Mouse (Mus musculus) limb, embryonic 14.5 days (tissue): ENCODE data around the gene Gm26558. TPM values are rescaled to one million over a fixed set of nuclear protein-coding genes. Genes with fewer than 3 reads are reported as not detected.

ENCODE experiments used
- ATAC-seq: fragments of 200-750 bp; cut with Nextera tagmentation; 2 replicates; pipeline ENCODE4 v1.8.0; 2017; ENCODE audit warnings: low read depth, moderate number of reproducible peaks, moderate TSS enrichment; ENCODE audit not compliant: low FRiP score
- DNase-seq: peaks from one replicate; pipeline ENCODE4 v3.0.0-alpha.2; 2015; ENCODE audit warnings: low spot score
- H3K27ac ChIP-seq: fragments of 300-500 bp; sonication (generic); replicated peaks from 2 replicates; pipeline ENCODE4 v1.5.1; 2014; ENCODE audit warnings: low read depth, mild to moderate bottlenecking, low read length, moderate library complexity, mixed read lengths
- H3K27me3 ChIP-seq: fragments of 300-500 bp; sonication (generic); 2 replicates; pipeline ENCODE4 v1.6.1; 2014; ENCODE audit warnings: low read length, mixed read lengths; ENCODE audit not compliant: control insufficient read depth, insufficient read depth
- H3K36me3 ChIP-seq: fragments of 300-500 bp; sonication (generic); 2 replicates; pipeline ENCODE4 v1.6.1; 2014; ENCODE audit warnings: mild to moderate bottlenecking, low read length, moderate library complexity, mixed read lengths; ENCODE audit not compliant: control insufficient read depth, insufficient read depth
- H3K4me1 ChIP-seq: fragments of 300-500 bp; sonication (generic); 2 replicates; pipeline ENCODE4 v1.6.1; 2014; ENCODE audit warnings: antibody characterized with exemption, low read length, mixed read lengths; ENCODE audit not compliant: control insufficient read depth, insufficient read depth
- H3K4me2 ChIP-seq: fragments of 300-500 bp; sonication (generic); replicated peaks from 2 replicates; pipeline ENCODE4 v1.6.1; 2014; ENCODE audit warnings: low read depth, mild to moderate bottlenecking, low read length, moderate library complexity; ENCODE audit not compliant: severe bottlenecking
- H3K4me3 ChIP-seq: fragments of 300-500 bp; sonication (generic); replicated peaks from 2 replicates; pipeline ENCODE4 v1.5.1; 2014; ENCODE audit warnings: low read length
- H3K9ac ChIP-seq: fragments of 300-500 bp; sonication (generic); 2 replicates; pipeline ENCODE4 v1.6.1; 2014; ENCODE audit warnings: mild to moderate bottlenecking, low read depth, low read length, moderate library complexity; ENCODE audit not compliant: severe bottlenecking
- H3K9me3 ChIP-seq: fragments of 300-500 bp; sonication (generic); 2 replicates; pipeline ENCODE4 v1.6.1; 2016; ENCODE audit warnings: low read length; ENCODE audit not compliant: control insufficient read depth
- POLR2A ChIP-seq: fragments of 200-500 bp; IDR thresholded peaks from 2 replicates; pipeline ENCODE4 v1.8.0; 2012; ENCODE audit warnings: inconsistent platforms, mild to moderate bottlenecking, moderate library complexity, borderline replicate concordance; ENCODE audit not compliant: insufficient read depth, insufficient read length; ENCODE audit errors: extremely low read depth
- WGBS: fragments of 180-500 bp; shearing (Covaris S2); extraction: QIAGEN DNeasy Blood & Tissue Kit; methylation state at CpG from one replicate; pipeline ENCODE4 v1.1.7; 2014; 5-methylcytosine and 5-hydroxymethylcytosine counted together
- polyA plus RNA-seq, 2 experiments: library from polyadenylated mRNA; depleted of rRNA in 1 of 2; stranded (reverse) in 1 of 2; unstranded in 1 of 2; fragments of >200 nt; fragmentation: Nextera tagmentation in 1 of 2; extraction: Ambion mirVana in 1 of 2; gene quantifications; 2 replicates each; pipeline versions ENCODE4 v1.2.1 to v1.2.3; 2012 to 2014

Gene Gm26558
- polyA plus RNA-seq, 2 experiments: 1.4 to 6.9 TPM

DNA sequence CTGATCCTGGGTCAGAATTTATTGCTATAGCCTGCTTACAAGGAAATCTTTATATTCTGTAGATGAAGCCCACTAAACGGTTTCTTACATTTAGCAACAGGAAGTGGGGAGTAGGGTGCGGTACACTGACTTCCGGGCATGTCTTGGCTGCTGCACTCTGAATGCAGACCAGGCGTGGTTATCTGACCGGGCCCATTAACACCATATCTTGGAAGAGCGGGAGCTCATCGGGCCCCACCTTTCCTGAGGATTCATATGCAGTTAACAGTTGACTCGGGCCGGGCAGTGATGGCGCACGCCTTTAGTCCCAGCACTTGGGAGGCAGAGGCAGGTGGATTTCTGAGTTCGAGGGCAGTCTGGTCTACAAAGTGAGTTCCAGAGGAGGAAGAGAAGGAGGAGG, 33.5 kb downstream of the Gm26558 start:
- 0 out of 2 replicates have a peak, but pooled peaks cover 5% of the 10 kb centered on the region for H3K27me3 ChIP-seq
- no peaks in the 10 kb centered on the region for H3K9me3 ChIP-seq
- 72% methylated on average over 12 of the region's 12 CpGs for WGBS
- no peaks in the 10 kb centered on the region for H3K36me3 ChIP-seq
- no peak overlapping the region for H3K4me3 ChIP-seq
- TF ChIP-seq POLR2A: no peak
- no peak overlapping the region for H3K9ac ChIP-seq
- no peak overlapping the region for H3K4me2 ChIP-seq
- DNase-seq (no peak), ATAC-seq (no peak)
- no peak overlapping the region for H3K27ac ChIP-seq
- peaks cover 11% of the 10 kb centered on the region; the same call in 1 of the 2 replicates for H3K4me1 ChIP-seq

DNA sequence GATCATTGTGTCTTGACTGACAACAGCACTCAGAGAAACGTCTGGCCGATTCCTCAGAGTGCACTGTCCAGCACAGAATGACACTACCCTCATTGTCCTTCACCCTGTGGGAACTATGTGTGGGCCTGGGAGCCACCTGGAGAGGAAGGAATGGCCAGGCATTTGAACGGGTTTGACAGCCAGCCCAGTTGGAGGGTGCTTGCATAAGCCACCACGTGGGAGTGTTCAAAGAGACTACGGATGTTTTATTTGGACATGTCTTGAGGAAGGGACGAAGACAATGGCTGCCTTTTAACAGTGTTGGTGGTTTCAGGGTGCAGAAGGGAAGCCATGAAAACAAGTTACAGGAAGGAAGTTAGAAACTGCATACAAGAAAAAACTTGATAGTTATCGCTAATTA, 36.1 kb downstream of the Gm26558 start:
- H3K4me1 ChIP-seq: peaks cover 11% of the 10 kb centered on the region; the same call in 1 of the 2 replicates
- H3K9ac ChIP-seq: no peak overlapping the region
- H3K27me3 ChIP-seq: no peaks in the 10 kb centered on the region
- no peaks in the 10 kb centered on the region for H3K36me3 ChIP-seq
- WGBS: 74% methylated on average over 7 of the region's 7 CpGs
- DNase-seq: no peak
- TF ChIP-seq POLR2A: no peak
- no peak overlapping the region for H3K4me2 ChIP-seq
- no peaks in the 10 kb centered on the region for H3K9me3 ChIP-seq
- ATAC-seq: no peak
- no peak overlapping the region for H3K4me3 ChIP-seq
- H3K27ac ChIP-seq: no peak overlapping the region

DNA sequence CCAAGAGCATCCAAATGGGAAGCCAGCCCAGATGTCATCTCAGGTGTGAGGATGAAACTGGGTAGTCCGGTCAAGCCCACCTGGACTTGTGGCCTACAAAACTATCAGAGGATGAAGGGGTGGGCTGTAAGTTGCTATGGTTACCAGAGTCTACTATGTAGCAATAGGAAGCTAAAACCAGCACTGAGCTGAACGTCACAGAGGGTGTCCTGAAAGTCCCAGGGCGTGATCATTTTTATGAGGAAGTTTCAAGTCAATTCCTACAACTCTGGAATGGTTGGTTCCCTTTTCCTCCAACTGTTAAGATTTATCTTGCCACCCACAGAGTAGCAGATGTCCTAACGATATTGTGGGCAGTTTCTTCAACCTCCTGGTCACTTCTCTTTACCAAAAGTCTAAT, 39.7 kb downstream of the Gm26558 start:
- 57% methylated on average over 4 of the region's 4 CpGs for WGBS
- H3K4me1 ChIP-seq: no peaks in the 10 kb centered on the region
- H3K4me2 ChIP-seq: no peak overlapping the region
- H3K4me3 ChIP-seq: no peak overlapping the region
- DNase-seq (no peak), ATAC-seq (no peak)
- H3K27me3 ChIP-seq: no peaks in the 10 kb centered on the region
- H3K9ac ChIP-seq: no peak overlapping the region
- H3K36me3 ChIP-seq: no peaks in the 10 kb centered on the region
- H3K27ac ChIP-seq: no peak overlapping the region
- TF ChIP-seq POLR2A: no peak
- H3K9me3 ChIP-seq: no peaks in the 10 kb centered on the region

DNA sequence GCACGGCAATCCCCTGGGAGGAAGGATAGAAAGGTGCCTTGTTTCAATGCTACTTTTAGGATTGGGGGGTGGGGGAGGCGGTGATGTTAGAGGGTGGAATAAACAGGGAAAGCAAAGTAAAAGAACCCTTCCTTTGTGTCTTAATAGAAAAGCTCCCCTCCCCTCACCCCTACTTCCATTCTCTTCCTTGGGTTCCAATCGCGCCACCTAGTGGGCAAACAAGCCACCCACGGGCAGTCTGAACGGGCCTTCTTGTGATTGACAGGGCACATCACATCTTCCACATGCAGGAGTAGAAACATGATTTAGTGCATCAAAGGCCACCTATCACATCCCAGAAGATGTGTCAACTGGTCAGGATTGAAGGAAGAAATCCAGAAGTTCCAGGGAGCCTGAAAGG, 41.7 kb downstream of the Gm26558 start:
- no peak for ATAC-seq
- Histone ChIP-seq H3K27ac (no peak overlapping the region), H3K27me3 (no peaks in the 10 kb centered on the region)

DNA sequence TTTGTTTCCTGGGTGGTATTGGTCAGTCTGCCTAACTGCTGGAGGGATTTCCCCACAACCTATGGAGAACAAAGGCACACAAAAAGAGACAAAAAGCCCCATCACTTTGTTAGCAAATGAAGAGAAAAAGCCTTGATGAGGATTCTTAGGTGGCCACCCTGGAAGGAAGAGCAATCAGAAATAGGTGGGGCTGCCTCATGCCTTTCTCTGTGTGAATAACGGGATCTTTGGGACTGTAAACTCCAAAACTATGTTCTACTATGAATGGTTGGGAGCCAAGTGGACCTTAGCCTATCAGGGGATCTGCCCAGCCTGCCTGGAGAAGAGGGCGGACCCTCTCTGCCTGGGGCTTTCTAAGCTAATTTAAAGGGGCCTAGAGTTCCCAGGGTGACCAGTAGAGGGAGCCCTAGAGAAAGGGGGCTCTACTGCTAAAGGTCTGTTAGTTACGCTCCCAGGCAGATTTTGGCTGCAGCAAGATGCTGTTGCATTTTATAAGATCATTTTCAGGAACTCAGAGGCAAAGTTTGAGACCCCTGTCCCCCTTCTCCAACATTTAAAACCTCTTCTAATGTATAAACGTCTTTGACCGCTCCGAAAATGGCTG, 42.6 kb downstream of the Gm26558 start:
- 83% methylated on average over 6 of the region's 6 CpGs for WGBS
- H3K9me3 ChIP-seq: no peaks in the 10 kb centered on the region
- no peak overlapping the region for H3K4me2 ChIP-seq
- no peaks in the 10 kb centered on the region for H3K4me1 ChIP-seq
- ATAC-seq (no peak), DNase-seq (no peak)
- H3K27me3 ChIP-seq: no peaks in the 10 kb centered on the region
- H3K4me3 ChIP-seq: no peak overlapping the region
- H3K9ac ChIP-seq: no peak overlapping the region
- no peak for TF ChIP-seq POLR2A
- H3K27ac ChIP-seq: no peak overlapping the region
- H3K36me3 ChIP-seq: no peaks in the 10 kb centered on the region

More for the DNA sequence above, 41.7 kb downstream of the Gm26558 start:
- no peaks in the 10 kb centered on the region for H3K4me1 ChIP-seq
- no peaks in the 10 kb centered on the region for H3K9me3 ChIP-seq
- H3K4me2 ChIP-seq: no peak overlapping the region
- no peaks in the 10 kb centered on the region for H3K36me3 ChIP-seq
- WGBS: 26% methylated on average over 6 of the region's 6 CpGs
- no peak overlapping the region for H3K9ac ChIP-seq
- no peak for TF ChIP-seq POLR2A
- H3K4me3 ChIP-seq: no peak overlapping the region
- DNase-seq: peak; percentile 38

DNA sequence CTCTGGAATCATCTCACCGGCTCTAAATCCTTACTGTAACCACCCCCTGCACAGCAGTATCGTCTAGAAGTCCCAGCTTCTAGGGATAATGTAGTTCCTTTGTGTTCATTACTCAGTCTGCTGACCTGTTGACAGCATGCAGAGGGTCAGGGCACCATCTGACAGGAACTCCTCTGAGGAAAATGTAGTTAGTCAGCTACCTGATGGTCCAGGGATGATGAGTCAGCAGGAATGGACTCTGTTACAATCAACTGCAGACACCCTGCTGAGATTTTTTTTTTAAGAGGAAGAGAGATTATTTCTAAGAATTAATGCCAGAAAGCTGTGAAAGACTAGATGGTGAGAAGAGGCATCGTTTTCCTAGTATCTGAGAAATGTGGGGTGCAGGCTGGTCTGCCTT, 45.3 kb downstream of the Gm26558 start:
- H3K4me3 ChIP-seq: no peak overlapping the region
- WGBS: 63% methylated on average over 3 of the region's 3 CpGs
- no peaks in the 10 kb centered on the region for H3K4me1 ChIP-seq
- no peak for DNase-seq
- no peak for ATAC-seq
- no peaks in the 10 kb centered on the region for H3K27me3 ChIP-seq
- H3K9ac ChIP-seq: no peak overlapping the region
- H3K9me3 ChIP-seq: no peaks in the 10 kb centered on the region
- no peak for TF ChIP-seq POLR2A
- H3K4me2 ChIP-seq: no peak overlapping the region
- no peaks in the 10 kb centered on the region for H3K36me3 ChIP-seq
- no peak overlapping the region for H3K27ac ChIP-seq
